Mouse (Mus musculus) brown adipose tissue, adult 24 weeks (tissue): ENCODE measurements around the gene Ptprm. TPM values are rescaled to one million over a fixed set of nuclear protein-coding genes. Genes with fewer than 3 reads are reported as not detected.

Experiments used
- H3K27ac ChIP-seq: fragments of 200-500 bp; replicated peaks from 2 replicates; pipeline ENCODE4 v1.5.1; 2012; ENCODE audit warnings: low read depth, mild to moderate bottlenecking, low read length
- H3K4me1 ChIP-seq: fragments of 200-500 bp; 2 replicates; pipeline ENCODE4 v1.6.1; 2012; ENCODE audit warnings: low read length, mixed read lengths; ENCODE audit not compliant: control insufficient read depth, insufficient read depth, insufficient read length
- H3K4me3 ChIP-seq: fragments of 200-500 bp; 2 replicates; pipeline ENCODE4 v1.5.1; 2012; ENCODE audit warnings: low read depth, mild to moderate bottlenecking, low read length, moderate library complexity; ENCODE audit not compliant: insufficient read depth
- polyA plus RNA-seq: library from polyadenylated mRNA; stranded (reverse); fragments of >200 nt; gene quantifications from 2 replicates; pipeline ENCODE4 v1.2.4, GENCODE M21; 2012; ENCODE audit not compliant: missing spikeins, insufficient read depth, insufficient read length

Ptprm gene
- polyA plus RNA-seq, 1 experiment, result 23.5 TPM

- Histone ChIP-seq H3K4me1 (peaks cover 17% of the 10 kb centered on the region), H3K4me3 (no peak overlapping the region), H3K27ac (no peak overlapping the region)
Observed at GRCm38 (mm10) chr17:67277124-67277910, 76.9 kb downstream of the Ptprm start.

DNA sequence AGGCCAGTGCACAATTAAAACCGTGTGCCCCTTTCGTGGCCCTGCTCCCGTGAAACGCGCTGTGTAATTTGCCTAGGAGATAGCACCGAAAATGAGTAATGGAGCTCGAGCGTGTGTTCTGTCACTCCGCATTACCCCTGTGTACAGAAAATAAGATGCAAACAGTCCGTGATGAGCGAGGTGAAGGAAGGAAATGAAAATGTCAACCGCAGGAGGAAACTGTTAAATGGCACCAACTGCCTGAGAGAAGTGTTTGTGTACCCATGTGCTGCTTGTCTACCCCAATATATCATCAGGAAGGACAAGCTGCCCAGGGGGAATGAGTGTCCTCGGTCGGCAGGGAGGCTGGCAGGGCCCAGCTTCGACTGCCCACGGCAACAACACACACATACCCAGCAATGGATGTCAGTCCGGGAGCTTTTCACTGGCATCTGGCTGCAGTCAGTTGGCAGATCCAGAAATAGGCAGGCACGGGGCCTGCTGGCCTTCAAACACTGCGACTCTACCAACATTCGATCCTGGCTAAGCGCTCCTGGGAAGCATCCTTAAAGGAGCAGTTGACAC, 79.6 kb downstream of the Ptprm start:
- Histone ChIP-seq H3K4me1 (peaks cover 7% of the 10 kb centered on the region), H3K27ac (no peak overlapping the region), H3K4me3 (no peak overlapping the region)

- H3K4me3 ChIP-seq, result no peak overlapping the region
- H3K4me1 ChIP-seq, result peaks cover 8% of the 10 kb centered on the region
- no peak overlapping the region for H3K27ac ChIP-seq
Observed at GRCm38 (mm10) chr17:67272928-67273327, 81.3 kb downstream of the Ptprm start.

GRCm38 (mm10) chr17:67268475-67269080, 85.7 kb downstream of the Ptprm start:
- H3K4me3 ChIP-seq, result no peak overlapping the region
- no peak overlapping the region for H3K27ac ChIP-seq
- H3K4me1 ChIP-seq, result peaks cover 5% of the 10 kb centered on the region

- Histone ChIP-seq H3K4me3 (no peak overlapping the region), H3K27ac (no peak overlapping the region), H3K4me1 (peaks cover 6% of the 10 kb centered on the region)
Observed at GRCm38 (mm10) chr17:67266270-67266669, 88.0 kb downstream of the Ptprm start.

- peaks cover 8% of the 10 kb centered on the region for H3K4me1 ChIP-seq
- no peak overlapping the region for H3K4me3 ChIP-seq
- H3K27ac ChIP-seq, result no peak overlapping the region
Observed at GRCm38 (mm10) chr17:67265520-67265919, 88.7 kb downstream of the Ptprm start.

DNA sequence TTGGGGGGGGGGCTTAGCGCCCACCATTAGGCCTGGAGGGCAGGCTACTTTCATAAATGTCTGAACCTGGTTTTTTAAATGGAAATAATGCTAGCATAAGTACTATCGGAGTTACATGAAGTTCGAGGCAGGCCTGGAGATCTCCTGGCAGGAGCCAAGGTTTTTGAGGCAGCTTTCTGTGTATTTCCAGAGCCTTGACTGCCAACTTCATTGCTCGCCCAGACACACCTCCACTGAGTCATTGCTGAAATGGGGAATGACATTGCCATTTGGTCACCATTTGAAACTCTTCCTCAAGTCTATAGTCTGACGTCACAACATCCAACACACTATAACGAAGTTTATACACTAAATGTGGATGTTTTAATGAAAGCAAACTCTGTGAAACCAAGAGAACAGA, 89.5 kb downstream of the Ptprm start:
- Histone ChIP-seq H3K4me1 (peaks cover 8% of the 10 kb centered on the region), H3K4me3 (no peak overlapping the region), H3K27ac (no peak overlapping the region)

GRCm38 (mm10) chr17:67263024-67263423, 91.2 kb downstream of the Ptprm start:
- H3K4me3 ChIP-seq, result no peak overlapping the region
- peaks cover 8% of the 10 kb centered on the region for H3K4me1 ChIP-seq
- peak overlapping the region; percentile 38; the same call in 1 of the 2 replicates for H3K27ac ChIP-seq

- Histone ChIP-seq H3K4me1 (peaks cover 6% of the 10 kb centered on the region), H3K27ac (no peak overlapping the region), H3K4me3 (no peak overlapping the region)
Observed at GRCm38 (mm10) chr17:67260016-67260415, 94.2 kb downstream of the Ptprm start.

DNA sequence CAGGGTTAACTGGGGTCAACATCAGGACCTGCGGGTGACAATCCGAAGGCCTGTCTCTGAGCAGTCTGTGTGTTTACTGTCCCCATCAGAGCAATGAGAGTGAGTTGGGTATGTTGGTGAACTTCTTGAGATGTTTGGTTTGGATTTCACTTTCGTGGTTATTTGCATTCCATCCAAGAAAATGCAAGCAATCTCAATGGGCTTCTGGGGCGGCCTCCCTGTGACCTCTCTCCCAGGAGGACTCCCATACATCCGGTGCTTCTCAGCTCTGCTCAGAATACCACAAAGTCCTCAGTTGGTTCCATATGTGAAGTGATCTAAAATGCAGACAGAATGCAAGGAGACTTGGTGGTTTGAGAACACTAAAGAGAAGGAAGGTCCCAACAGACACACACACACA, 96.5 kb downstream of the Ptprm start:
- Histone ChIP-seq H3K4me3 (no peak overlapping the region), H3K4me1 (peaks cover 9% of the 10 kb centered on the region), H3K27ac (no peak overlapping the region)

GRCm38 (mm10) chr17:67256171-67256570, 98.1 kb downstream of the Ptprm start:
- H3K4me1 ChIP-seq, result peaks cover 7% of the 10 kb centered on the region
- H3K4me3 ChIP-seq, result no peak overlapping the region
- H3K27ac ChIP-seq, result no peak overlapping the region

DNA sequence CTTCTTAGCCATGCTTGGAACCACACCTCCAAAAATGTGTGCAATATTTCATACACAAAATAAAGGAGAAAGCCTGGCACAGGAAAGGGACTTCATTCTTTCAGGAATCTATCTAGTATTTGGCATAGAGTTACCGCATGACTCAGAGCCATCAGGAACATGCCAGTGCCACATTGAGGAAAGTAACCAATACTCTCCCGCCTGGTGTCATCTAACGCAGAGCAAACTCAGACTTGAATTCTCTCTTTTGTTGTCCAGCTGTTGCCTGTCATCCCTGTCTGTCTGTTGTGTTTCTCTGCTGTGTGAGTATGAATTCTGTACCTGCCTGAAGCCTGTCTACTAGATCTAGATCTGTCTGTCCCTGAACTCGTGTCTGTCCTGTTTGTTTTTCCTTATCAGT, 100.8 kb downstream of the Ptprm start:
- Histone ChIP-seq H3K4me3 (no peak overlapping the region), H3K27ac (no peak overlapping the region), H3K4me1 (peaks cover 7% of the 10 kb centered on the region)

DNA sequence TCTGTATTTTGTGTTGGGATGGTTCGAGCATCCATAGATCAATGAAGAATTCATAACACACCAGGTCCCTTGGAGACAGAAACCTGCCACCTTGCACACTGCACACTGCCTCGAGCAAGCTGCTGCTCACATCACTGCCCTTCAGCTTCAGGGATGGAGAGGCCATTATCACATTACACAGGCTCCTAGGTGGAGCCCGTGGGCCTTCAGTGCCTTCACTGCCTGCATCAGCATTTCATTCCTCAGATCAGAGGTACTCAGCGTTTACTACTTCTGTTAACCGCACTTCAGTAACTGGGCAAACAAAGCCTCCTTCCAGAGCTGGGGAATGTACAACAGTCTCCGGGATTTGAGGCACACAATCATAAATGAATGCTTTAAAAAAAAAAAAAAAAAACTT, 101.3 kb downstream of the Ptprm start:
- no peak overlapping the region for H3K4me3 ChIP-seq
- H3K4me1 ChIP-seq, result peaks cover 7% of the 10 kb centered on the region
- H3K27ac ChIP-seq, result no peak overlapping the region

DNA sequence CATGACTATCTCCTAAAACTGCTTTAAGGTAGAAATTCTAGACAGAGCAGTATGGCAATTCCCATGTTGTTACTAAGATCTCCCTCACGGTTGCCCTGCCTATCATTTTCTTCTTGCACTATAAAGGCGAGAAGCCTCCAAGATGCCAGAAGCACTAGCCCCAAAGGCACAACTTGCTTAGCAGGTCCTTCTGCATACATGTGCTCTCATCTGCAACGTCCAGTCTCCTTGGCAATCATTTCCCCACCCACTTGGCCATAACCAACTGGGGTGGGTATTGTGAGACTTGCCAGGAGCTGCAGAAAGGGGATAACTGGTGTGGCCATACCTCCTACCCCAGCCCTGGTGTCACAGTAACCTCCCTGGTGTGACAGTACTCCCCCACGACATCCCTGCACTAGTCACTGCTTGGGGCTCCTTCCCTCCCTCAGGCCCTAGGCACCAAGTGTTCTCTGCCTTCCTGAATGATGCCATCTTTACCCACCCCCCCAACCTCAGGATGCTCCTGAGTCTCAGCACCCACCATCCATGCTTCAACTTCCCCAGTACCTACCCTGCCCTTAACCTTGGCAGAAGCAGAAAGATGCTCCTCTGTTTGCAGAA, 108.9 kb downstream of the Ptprm start:
- Histone ChIP-seq H3K27ac (no peak overlapping the region), H3K4me1 (peaks cover 6% of the 10 kb centered on the region; the same call in 1 of the 2 replicates), H3K4me3 (no peak overlapping the region)

DNA sequence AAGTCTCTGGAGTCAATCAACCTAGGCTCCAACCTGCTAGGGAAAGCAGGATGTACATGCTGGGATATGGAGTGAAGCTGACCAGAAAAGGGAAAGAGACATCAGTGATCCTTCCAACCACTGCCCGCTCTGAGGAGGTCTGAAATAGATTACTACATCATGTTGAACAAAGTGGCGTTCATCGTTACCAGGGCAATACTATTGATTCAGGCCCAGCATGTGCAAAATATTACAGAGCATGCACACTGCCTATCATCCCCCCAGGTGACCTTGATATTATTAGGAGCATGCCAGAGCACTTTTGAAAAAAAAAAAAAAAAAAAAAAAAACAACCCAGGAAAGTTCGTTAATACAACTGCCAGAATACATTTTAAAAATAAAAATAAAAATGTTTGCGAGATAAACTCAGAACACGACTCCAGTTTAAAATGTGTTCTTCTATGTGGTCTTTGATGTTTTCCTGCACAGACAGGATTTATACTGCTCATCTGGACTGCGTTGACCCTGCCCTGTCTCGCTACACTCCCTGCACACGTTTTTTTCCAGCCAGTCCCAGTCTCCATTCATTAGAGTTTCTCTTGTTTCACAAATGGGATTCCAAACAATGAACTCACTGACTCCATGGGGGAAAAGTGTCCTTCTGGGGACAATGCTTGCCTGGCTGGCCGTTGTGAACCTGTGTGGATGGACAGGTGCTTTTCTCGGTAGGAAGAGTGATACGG, 111.3 kb downstream of the Ptprm start:
- no peak overlapping the region for H3K27ac ChIP-seq
- H3K4me3 ChIP-seq, result no peak overlapping the region
- peaks cover 6% of the 10 kb centered on the region; the same call in 1 of the 2 replicates for H3K4me1 ChIP-seq
